Mouse (Mus musculus) T-cell, adult 2 months (primary cell): ENCODE data around the gene Mum1.

Source experiments
- DNase-seq: peaks from one replicate; pipeline ENCODE4 v3.0.0; 2022; ENCODE audit warnings: low spot score

Mum1 gene

DNA sequence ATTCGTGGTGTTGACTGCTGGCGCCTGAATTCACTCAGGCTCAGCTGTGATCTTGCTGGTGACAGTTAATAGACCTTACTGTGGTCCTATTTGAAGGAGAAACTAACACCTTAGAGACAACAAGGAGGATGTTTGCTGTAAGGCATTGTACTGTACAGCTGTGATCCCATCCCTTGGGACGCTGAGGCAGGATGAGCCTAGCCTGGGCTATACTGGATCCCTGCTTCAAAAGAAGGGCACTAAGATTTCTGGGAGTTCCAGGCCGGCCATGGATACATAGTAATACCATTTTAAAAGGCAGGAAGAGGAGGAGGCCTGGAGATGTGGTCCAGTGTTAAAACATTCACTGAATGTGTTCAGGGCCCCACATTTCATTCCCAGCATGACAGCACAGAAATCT is 24.3 kb downstream of the Mum1 start:
- no peak for DNase-seq

DNA sequence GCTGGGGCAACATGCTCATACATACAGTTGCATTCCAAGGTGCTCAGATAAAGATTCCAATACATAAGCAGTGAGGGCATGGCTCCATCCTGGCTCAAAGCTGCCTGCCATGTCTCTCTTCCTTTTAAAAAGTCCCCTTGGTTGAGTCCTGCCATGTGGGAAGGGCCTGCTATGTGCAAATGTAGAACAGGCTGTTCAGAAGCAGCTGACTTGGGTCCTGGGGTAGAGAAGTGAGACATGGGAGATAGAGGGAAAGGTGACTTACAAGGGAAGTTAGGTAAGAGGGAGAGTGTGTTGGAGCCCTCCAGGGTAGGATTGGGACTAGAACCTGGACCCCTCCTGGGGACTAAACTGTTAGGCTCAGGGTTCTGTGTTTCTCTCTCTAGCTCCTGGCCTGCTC is 25.8 kb downstream of the Mum1 start:
- DNase-seq: no peak

DNA sequence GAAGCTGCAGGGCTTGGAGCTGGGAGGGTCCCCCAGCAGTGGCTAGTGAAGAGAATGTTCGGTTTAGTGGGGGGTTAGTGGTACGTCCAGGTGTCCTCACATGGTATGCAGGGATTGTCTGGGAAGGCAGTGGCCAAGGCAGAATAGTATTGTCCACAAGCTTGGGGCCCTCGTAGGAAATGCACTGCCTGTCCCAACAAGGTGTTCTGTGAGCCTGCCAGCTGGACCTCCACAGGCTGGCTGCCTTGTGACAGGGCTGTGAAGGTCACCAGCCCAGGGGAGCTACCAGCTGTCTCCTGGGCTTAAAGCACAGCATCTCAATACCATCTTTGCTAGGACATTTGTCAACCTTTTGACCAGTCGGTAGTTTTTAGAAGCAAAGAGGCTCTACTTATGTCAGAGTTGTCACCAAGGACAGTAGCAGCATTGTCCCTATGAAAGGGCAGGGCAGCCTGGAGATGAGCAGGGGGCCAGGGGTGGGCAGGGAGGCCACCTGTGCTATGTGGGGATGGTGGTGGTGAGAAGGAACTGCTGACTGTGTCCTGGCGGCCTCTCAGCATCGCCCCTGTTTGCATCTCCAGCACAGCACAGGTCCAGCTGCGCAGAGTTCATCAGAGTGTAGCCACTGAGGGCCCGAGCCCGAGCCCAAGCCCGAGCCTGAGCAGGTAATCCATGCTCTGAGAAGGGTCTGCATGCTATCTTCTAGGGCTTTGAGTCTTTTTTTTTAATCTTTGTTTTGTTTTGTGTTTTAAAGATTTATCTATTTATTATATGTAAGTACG is 26.4 kb downstream of the Mum1 start:
- DNase-seq: no peak

DNA sequence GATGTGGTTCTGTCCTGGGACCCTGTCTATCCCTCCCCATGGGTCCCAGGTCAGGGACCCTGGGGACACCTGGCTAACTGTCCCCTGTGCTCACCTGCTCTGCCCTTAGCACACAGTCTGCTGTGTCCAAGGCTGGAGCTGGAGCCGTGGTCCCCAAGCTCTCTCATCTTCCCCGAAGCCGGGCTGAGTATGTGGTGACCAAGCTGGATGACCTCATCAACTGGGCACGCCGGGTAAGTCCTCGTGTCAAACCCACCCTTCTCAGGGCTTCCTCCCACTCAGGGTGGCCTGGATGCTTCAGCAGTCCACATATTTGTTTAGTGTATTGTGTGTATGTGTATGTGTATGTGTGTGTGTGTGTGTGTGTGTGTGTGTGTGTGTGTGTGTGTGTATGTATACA is 27.3 kb downstream of the Mum1 start:
- no peak for DNase-seq

DNA sequence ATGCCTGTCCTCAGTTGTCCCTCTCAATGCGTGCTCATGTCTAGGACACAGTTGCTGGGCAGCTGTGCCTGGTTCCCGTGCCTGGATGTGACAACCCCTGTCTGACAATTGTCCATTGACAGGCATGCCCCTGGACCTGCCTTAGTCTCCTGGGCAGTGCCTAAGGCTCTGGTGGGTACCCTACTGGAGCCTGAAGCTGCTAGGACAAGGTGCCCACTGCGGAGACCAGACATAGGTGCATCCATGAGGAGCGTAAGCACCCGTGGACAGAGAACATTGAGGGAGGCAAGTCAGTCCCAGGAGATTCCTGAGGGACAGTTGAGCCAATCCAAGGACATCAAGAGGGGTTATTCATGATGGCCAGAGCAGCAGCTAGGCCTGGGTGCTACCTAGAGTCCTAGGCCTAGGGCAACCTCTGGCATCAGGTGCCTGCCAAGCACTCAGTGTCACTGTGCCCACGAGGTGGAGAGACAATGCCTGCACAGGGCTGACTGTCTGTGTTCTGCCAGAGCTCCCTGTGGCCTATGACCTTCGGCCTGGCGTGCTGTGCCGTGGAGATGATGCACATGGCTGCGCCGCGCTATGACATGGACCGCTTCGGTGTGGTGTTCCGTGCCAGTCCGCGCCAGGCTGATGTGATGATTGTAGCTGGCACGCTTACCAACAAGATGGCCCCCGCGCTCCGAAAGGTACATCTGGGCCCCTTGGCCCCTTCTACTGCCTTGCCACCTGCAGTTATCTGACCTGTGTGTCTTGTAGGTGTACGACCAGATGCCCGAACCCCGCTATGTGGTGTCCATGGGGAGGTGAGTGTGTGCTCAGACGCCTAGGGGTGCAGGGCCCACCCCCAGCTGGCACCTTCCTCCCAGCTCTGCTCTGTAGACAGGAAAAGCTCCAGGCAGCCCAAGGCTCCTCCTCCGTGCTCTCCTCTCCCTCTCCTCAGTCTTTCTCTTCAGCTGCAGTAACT is 28.4 kb downstream of the Mum1 start:
- no peak for DNase-seq

DNA sequence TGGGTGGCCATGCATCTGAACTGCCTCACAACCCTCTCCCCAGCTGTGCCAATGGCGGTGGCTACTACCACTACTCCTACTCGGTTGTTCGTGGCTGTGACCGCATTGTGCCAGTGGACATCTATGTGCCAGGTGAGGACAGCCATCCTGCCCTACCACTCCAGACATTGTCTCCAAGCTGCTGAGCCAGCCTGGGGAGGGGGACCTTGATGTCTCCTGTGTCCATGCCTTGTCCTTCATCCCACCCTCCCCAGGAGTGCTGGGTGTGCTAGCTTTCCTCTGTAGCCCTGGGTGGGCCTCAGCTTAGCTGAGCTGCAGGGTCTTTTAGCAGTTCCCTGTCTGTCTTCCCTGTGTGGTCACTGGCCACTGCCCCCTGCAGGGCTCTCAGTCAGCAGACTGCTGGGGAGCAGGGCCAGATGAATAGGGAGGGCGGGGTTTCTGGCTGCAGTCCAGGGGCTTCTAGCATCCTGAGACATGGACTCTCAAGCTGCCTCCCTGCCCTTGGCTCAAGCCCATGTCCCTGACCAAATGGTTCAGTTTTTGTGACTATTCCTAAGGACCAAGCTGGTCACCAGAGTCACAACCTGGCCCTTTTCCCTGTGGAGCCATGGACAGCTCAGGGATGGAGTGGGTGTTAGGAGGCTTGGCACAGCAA is 29.8 kb downstream of the Mum1 start:
- DNase-seq: no peak

DNA sequence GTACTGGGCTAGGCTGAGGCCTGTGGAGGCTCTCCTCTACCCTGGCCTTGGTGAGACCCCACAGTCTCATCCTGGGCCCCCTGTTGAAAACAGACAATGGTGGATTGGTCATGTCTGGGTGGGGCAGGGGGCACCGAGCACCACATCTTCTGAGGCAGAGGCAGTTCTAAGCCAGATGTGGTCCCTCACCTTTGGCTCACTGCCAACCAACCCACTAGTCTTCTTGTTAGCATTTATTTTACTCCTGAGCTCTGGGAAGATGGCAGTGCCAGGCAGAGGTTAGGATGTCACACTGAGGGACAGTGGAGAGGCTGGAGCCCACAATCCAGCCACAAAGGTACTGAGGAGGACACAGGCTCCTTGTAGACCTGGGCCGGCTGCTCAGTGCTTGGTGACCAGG is 31.7 kb downstream of the Mum1 start:
- DNase-seq: no peak

DNA sequence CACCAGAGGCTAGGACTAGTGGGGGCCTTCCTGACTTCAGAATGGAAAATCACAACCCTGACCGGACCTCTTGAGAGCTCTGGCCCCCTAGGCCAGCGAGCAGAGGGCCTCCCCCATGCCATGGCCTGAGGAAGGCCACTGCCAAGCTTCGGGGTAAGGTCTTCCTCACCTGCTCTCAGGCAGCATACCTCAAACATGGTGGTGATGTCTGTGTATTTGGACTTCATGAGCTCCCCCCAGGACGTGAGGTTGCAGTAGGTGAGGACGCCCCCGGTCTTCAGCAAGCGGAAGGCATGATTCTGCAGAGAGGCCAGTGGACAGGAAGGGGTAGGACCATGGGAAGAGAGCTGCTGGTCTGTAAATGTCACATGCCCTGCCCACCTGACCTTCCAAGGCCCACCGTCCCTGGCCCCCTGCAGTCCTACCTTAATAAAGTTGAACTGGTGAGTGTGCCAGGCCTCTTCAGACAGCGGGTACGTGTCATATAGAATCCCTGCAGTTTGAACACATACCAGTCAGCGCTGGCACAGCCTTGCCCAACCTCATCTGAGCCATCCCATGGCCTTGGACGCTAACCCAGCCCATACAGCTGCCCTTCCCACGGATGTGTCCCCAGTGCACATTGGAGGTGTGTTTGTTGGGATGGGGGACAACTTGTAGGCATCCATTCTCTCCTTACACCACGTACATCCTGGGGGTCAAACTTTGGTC is 32.7 kb downstream of the Mum1 start:
- DNase-seq: no peak

DNA sequence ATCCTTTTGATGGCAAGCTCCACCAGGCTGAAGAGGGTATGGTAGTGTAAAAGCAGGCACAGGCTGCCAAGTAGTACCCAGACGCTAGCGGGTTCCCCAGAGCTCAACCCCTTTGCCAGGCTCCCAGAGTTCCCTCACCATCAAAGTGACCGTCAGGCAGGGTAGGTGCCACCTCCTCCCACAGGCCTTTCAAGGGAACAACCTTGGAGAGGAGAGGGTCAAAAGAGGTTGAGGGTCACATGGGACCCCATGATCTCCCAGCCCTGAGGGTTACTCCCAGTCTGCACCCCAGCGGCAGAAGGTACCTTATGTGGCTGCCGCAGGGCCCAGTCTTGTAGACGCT is 33.2 kb downstream of the Mum1 start:
- no peak for DNase-seq

DNA sequence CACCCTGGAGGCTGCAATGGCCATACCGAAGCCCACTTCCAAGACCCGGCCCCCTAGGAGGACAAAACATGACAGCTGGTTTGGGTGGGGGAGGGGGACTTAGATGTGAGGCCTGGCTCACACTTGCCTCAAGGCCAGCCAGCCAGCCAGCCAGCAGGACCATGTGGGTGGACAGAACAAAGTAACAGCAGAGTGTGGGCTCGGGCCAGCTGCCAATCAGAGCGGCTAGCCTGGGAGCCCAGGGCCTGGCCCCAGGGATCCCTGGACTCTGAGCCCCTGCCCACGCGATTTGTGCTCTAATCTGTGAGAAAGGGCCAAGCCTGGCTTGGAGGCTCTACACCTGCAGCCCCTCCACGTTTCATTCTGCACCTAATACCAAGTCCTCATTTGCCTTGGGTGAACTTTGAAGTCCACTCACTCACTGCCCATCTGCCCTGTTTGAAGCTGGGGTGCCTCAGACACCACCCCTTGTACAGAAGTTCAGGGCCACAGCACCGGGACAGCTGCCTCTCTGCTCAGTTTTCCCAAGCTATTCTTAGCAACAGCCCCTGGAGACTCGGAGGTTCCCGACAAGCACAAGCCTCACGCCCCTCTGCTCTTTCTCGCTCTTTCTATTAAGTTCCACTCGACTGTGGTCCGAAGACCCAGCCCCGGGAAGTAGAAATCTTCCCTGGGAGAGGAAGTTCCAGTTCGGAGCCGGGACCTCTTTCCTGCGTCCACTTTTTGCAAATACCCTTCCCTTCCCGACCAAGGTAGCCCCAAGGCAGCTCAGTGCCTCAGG is 33.8 kb downstream of the Mum1 start:
- no peak for DNase-seq

DNA sequence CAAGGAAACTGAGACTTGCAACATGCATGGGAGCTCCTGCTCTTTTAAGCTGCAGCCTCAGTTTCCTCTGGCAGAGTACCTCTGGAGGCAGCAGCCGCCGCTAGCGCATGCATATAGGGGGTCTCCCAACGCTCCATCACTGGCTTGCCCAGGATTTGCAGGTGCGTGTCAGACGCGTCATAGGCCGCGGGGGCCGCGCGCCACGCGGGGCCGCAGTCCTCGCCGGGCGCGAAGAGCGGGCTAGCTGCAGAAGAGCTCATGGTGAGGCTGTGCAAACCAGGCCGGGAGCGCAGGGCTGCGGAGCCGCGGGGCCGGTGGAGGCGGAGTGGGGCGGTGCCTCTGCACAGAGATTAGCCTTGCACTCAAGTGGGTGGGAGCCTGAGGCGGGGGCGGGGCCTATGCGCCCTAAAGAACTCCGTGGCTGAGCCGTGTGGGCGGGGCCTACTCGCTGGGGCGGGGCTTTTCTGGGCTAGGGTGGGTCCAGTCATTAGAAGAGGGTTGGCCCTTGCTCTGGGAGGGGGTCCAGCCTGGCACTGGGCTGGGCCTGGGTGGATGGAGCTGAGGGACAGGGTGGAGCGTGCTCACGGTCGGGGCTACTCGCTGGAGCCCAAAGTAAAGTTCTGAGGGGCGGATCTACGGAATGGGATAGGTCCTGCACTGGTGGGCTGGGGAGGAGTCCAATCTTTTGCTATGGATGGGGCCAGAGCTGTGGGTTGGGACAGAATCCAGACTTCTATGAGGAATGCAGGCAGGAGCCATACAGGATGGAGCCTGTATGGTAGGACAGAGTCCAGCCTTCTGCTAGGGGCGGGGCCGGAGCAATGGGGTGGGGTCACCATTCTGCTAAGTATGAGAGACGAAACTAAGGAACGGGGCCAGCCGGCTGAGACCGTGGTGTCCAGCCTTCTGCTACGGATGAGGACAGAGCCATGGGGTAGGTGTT is 34.7 kb downstream of the Mum1 start, which contains the start of the genes Gamt and Dazap1:
Gamt (minus strand) TSS at position 371 of the 943 bp plus-strand sequence.
Dazap1 (plus strand) TSS at position 845 of the 943 bp plus-strand sequence.
- peak; percentile 77 for DNase-seq

DNA sequence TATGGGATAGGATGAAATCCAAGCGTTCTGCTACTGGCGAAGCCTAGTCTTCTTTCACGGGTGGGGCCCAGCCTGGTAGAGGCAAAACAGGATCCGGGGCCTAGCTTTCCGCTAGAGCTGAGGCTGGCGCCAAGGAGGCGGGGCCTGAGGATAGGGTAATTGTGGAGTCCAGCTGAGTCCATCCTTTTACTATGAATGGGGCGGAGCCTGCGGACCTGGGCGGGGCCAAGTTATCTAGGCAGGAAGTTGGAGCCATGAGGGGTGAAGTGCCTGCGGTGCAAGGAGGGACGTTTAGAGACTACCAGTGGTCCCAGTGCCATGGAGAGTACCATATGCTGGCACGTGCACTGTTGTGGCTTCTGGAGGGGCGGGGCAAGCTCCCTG is 35.3 kb downstream of the Mum1 start:
- DNase-seq: peak; percentile 35

DNA sequence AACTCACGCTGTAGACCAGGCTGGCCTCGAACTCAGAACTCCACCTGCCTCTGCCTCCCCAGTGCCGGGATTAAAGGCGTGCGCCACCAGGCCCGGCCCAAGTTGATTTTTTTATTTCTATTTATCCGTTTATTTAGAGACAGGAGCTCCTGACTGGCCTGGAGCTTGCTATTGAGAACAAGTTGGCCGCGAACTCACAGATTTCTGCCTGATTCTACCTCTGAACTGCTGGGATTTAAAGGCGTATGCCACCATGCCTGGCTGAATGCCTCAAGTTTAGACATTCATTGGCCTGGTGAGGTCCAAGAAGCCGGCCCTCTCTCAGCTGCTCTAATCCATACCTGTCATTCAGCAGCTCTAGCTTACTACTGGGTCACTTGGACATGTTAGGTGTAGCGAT is 35.9 kb downstream of the Mum1 start:
- DNase-seq: no peak

DNA sequence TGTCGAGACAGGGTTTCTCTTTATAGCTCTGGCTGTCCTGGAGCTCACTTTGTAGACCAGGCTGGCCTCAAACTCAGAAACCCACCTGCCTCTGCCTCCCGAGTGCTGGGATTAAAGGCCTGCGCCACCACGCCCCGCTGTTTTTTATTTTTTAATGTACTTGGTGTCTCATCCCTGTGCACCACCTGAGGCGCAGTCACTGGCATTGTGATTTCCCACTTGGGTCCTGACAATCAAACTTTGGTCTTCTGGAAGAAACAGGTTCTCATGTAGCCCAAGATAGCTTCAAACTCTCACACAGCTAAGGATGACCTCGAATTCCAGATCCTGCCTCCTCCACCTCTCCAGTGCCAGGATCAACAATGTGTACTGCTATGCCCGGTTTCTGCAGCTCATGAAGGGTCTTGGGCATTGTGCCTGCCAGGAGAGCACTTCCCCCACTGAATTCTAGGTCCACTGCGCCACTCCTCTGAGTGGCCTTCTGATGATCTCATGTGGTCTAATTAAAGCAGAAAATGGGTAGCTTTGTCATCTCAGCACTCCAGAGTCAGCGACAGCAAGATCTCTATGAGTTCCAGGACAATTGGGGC is 36.6 kb downstream of the Mum1 start:
- DNase-seq: no peak

DNA sequence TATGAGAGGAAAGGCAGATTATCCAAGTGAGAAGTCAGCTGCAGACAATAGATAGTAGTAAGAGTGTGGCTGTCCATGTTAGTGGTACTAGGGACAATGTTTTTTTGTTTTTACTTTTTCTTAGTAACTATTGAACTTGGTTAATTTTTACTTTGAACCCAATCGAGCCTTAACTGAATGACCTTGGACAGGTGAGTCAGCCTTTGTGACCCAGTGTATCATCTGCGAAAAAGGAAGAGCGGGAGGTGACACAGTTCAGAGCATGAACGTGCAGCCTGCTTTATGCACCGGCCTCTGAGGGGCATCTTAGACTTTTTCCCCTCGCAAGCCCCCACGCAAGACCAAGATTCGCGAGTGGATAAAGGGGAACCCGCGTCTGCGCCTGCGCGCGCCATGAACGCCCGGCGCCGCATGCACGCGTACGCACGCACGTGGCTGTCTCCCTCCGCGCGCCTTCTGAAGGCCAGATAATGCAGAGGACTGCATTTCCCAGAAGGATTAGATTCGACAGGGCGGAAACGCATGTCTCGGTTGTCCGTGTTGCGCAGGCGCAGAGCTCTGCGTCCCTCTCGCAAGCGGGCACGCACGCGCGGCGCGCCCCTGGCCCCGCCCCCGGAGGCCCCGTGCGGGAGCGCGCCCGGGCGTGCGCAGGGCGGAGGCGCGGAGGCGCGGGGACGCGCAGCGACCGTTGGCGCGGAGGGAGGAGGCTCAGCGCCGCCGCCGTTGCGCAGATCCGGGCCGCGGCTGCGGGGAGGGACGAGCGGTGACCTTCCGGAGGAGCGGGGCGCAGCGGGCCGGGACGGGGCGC is 38.3 kb downstream of the Mum1 start:
- peak; percentile 99 for DNase-seq

DNA sequence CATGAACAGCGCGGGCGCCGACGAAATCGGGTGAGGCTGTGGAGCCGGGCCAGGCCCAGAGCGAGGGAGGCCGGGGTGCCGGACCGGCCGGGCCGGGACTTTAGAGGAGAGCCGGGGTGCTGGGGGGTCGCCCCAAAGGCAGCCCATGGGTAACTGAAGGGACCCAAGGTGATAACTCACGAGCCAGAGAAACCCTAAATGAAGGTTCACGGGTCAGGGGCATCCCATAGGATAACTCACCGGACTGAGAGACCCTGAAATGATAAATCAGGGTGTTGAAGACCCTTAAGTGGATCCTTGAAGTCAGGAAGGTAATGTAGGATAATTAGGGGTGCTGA is 38.9 kb downstream of the Mum1 start:
- DNase-seq: no peak

DNA sequence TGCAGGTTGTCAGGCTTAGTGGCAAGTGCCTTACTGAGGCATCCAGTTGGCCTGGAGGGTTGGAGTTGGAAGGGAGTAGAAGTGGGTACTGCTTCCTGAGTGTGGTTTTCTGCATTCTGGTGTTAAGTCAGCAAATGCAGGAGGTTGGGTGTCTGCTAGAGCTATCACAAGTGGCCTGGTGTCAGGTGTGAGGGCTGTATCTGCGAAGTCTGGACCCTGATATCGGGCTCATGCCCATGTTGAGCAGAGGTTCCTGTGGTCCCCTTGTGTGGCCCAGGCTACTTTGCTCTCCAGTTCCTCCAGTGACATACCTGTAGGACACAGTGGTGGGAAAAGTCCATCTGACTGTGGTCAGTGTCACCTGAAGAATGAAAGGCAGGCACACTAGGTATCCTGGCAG is 43.9 kb downstream of the Mum1 start:
- no peak for DNase-seq

DNA sequence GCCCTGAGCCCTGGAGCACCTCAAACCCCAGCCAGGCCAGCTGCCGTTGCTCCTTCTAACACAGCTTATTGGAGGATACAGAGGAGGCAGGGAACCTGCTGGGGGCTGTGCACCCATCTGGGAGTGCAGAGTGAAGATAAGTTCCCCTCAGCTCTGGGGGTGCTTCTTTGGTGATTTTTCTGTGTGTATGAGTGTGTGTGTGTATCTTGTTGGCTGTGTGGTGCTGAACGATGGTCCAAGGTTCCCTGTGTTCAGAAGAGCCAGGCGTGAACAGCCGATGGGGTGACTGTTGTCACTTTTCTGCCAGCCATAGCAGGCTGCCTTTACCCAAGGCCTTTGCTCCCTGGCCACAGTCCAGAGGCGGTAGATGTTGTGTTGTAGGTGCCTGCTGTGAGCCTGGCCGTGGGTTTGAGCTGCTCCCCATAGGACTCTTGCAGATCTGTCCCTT is 44.5 kb downstream of the Mum1 start:
- no peak for DNase-seq
